19 mouse cellular contexts compared by ENCODE assay signal in genomic region chr1:160245954-160246353, GRCm38 (mm10). TPM values are rescaled to one million over a fixed set of nuclear protein-coding genes. Genes with fewer than 3 reads are reported as not detected.
DNase-seq lines count a peak whose midpoint lies in the region; ATAC-seq and TF ChIP-seq lines count a peak whose summit lies in the region.
"Had no signal": no experiment of that assay in that cellular context is flagged by ENCODE, and none has a peak within 500 bp of the region (broad histone marks: within the 10 kb centered on the region; RNA-seq: fewer than 3 reads in every experiment).

No protein-coding gene starts in this region.

- TF ChIP-seq EP300 in liver, postnatal 0 days (IDR thresholded peaks at IDR 0.05; ENCODE audit: low read depth) = no peak

- TF ChIP-seq POLR2A in bone marrow, adult 2 months (IDR thresholded peaks at IDR 0.05; ENCODE audit: borderline replicate concordance, control insufficient read depth, low read depth, low read length) = no peak

- H3K36me3 ChIP-seq in liver, postnatal 0 days (replicated peaks; ENCODE audit: insufficient read depth, low read length) = 0 out of 2 replicates have a peak, but pooled peaks cover 4% of the 10 kb centered on the region
- H3K36me3 ChIP-seq in liver, embryonic 12.5 days = peaks cover 11% of the 10 kb centered on the region
- H3K36me3 ChIP-seq: forebrain, embryonic 10.5 days had no signal

- no peaks in the 10 kb centered on the region for H3K9me3 ChIP-seq in liver, postnatal 0 days (ENCODE audit: low read length)
- no peaks in the 10 kb centered on the region for H3K9me3 ChIP-seq in liver, embryonic 12.5 days (replicated peaks)
- H3K9me3 ChIP-seq: forebrain, embryonic 10.5 days had no signal

- H3K4me1 ChIP-seq in liver, postnatal 0 days (ENCODE audit: insufficient read depth) = no peaks in the 10 kb centered on the region
- 0 out of 2 replicates have a peak, but pooled peaks cover 3% of the 10 kb centered on the region for H3K4me1 ChIP-seq in liver, embryonic 12.5 days
- no peaks in the 10 kb centered on the region; the same call in 1 of the 2 replicates for H3K4me1 ChIP-seq in bone marrow, adult 2 months (ENCODE audit: control insufficient read depth, insufficient read depth, low read length)
- H3K4me1 ChIP-seq: forebrain, embryonic 10.5 days had no signal

- H3K9ac ChIP-seq in liver, postnatal 0 days (replicated peaks) = no peak overlapping the region
- H3K9ac ChIP-seq in liver, embryonic 12.5 days = no peak overlapping the region

- peak overlapping the region; percentile 26; the same call in 1 of the 2 replicates for H3K4me3 ChIP-seq in liver, postnatal 0 days (ENCODE audit: low read depth, low read length)
- no peak overlapping the region for H3K4me3 ChIP-seq in liver, embryonic 12.5 days
- peak overlapping the region; percentile 43 for H3K4me3 ChIP-seq in bone marrow, adult 2 months (replicated peaks; ENCODE audit: control insufficient read depth, low read depth, low read length)
- H3K4me3 ChIP-seq: forebrain, embryonic 10.5 days had no signal

- 42% methylated on average over 2 of the region's 2 CpGs for WGBS in liver, postnatal 0 days (ENCODE audit: insufficient replicate concordance)
- 39% methylated on average over 2 of the region's 2 CpGs for WGBS in liver, embryonic 12.5 days (ENCODE audit: insufficient replicate concordance)
- WGBS in bone marrow, adult 2 months = 20% methylated on average over 2 of the region's 2 CpGs

- H3K4me2 ChIP-seq in liver, postnatal 0 days (ENCODE audit: low read depth, low read length) = 0 out of 2 replicates have a peak overlapping the region, but pooled peaks have one; percentile 36
- H3K4me2 ChIP-seq in liver, embryonic 12.5 days = no peak overlapping the region

- 0 out of 2 replicates have a peak overlapping the region, but pooled peaks have one; percentile 22 for H3K27ac ChIP-seq in liver, postnatal 0 days (ENCODE audit: low read depth)
- no peak overlapping the region for H3K27ac ChIP-seq in liver, embryonic 12.5 days
- H3K27ac ChIP-seq in bone marrow, adult 2 months (ENCODE audit: control insufficient read depth, insufficient read depth, low read depth, low read length, poor library complexity) = peak overlapping the region; percentile 12; the same call in 1 of the 2 replicates
- H3K27ac ChIP-seq: forebrain, embryonic 10.5 days; macrophage had no signal

- TF ChIP-seq CTCF in liver, postnatal 0 days (IDR thresholded peaks at IDR 0.05; ENCODE audit: low read depth) = no peak
- no peak for TF ChIP-seq CTCF in bone marrow, adult 2 months (IDR thresholded peaks at IDR 0.05; ENCODE audit: control insufficient read depth, insufficient read depth, low read length)

- 0 out of 2 replicates have a peak, but pooled peaks have one; percentile 19 for ATAC-seq in liver, postnatal 0 days
- ATAC-seq in liver, embryonic 12.5 days = no peak
- peak; percentile 72 for ATAC-seq in monocyte, adult 5-6 weeks (replicated peaks; ENCODE audit: insufficient number of reproducible peaks, low FRiP score, low TSS enrichment, poor library complexity, severe bottlenecking)
- ATAC-seq: hindbrain, embryonic 16.5 days had no signal

- H3K27me3 ChIP-seq in liver, postnatal 0 days (ENCODE audit: insufficient read depth, low read length) = no peaks in the 10 kb centered on the region
- H3K27me3 ChIP-seq in liver, embryonic 12.5 days (replicated peaks) = no peaks in the 10 kb centered on the region

- no peak for DNase-seq in liver, postnatal 0 days
- peak; percentile 54 for DNase-seq in CD4-positive, CD25-positive, alpha-beta regulatory T cell, adult 2 months (ENCODE audit: low read depth, low spot score)
- no peak for DNase-seq in left cerebral cortex, adult 9 months (ENCODE audit: low spot score in 2 of 2)
- no peak for DNase-seq in right cerebral cortex, adult 2 months (ENCODE audit: low spot score in 2 of 2)
- DNase-seq in layer of hippocampus, adult 9-10 months (ENCODE audit: low spot score) = no peak
- DNase-seq: adrenal gland, postnatal 25 days; cerebellum, adult 8-10 months; gastrocnemius, postnatal 14 days; heart, postnatal 14 days; kidney, adult 18-20 months; kidney, postnatal 14 days; midbrain, embryonic 14.5 days; thymus, adult 18-20 months had no signal

RNA-seq across cellular contexts. Expression of gene Cacybp, which starts 33.3 kb away (rescaled TPM):
- 66.0 and 75.2 TPM in 2 replicates for polyA plus RNA-seq in liver, postnatal 0 days (2015; fragmentation: Nextera tagmentation; extraction: Ambion mirVana)
- 279 and 282 TPM in 2 replicates for polyA plus RNA-seq in liver, embryonic 12.5 days (2016; fragmentation: Nextera tagmentation; extraction: Ambion mirVana)
- 26.6 and 60.0 TPM in 2 replicates for polyA plus RNA-seq in bone marrow, adult 2 months (2011; ENCODE audit: insufficient read depth, insufficient read length, low replicate concordance, missing spikeins)
- 79.7 to 95.6 TPM (median 94.3 TPM) in 3 replicates for total RNA-seq in monocyte, adult 5-6 weeks (2017)

RNA-seq across cellular contexts. Expression of gene Mrps14, which starts 50.9 kb away (rescaled TPM):
- 160 and 167 TPM in 2 replicates for polyA plus RNA-seq in liver, postnatal 0 days (2015; fragmentation: Nextera tagmentation; extraction: Ambion mirVana)
- 242 and 262 TPM in 2 replicates for polyA plus RNA-seq in liver, embryonic 12.5 days (2016; fragmentation: Nextera tagmentation; extraction: Ambion mirVana)
- 26.7 and 35.4 TPM in 2 replicates for polyA plus RNA-seq in bone marrow, adult 2 months (2011; ENCODE audit: insufficient read depth, insufficient read length, low replicate concordance, missing spikeins)
- 38.5 to 89.8 TPM (median 78.3 TPM) in 3 replicates for total RNA-seq in monocyte, adult 5-6 weeks (2017)
